Mouse (Mus musculus) CD4-positive, CD25-positive, alpha-beta regulatory T cell (primary cell): ENCODE data around the gene Cckbr. TPM values are rescaled to one million over a fixed set of nuclear protein-coding genes. Genes with fewer than 3 reads are reported as not detected.

Experiments used
- polyA plus RNA-seq: library from polyadenylated mRNA; unstranded; fragments of 100-300 nt; shearing (Covaris generic); gene quantifications from one replicate; pipeline ENCODE4 v1.2.1, GENCODE M21; 2017

The Cckbr gene
- polyA plus RNA-seq: not detected

DNA sequence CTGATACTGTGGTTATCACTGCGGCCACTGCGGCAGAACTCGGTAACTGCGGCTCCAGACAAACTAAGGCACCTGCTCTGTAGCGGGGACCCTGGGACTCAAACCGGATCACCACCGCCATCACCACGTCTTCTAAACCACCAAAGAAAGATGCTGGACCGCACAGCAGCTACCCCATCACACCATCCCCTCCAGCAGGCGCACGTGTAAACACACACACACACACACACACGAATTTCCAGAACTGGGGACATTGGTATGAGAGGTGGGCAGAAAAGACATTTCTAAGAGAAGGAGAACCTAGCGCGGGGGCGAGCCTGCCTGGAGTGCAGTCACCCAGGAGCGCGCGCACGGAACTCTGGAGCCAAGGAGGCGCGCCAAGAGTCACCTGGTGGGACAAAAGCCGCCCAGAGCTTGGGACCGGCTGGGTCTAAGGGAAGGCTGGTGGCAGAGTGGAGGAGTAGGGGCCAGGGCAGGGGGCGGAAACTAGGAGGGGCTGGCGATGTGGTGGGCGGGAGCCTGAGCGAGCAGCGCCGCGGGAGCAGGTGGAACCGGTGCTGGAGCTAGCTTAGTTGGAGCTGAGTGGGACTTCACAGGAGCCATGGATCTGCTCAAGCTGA is at the start of gene Cckbr:
Gene Cckbr (plus strand): TSS at position 308 of the 620 bp plus-strand sequence.

DNA sequence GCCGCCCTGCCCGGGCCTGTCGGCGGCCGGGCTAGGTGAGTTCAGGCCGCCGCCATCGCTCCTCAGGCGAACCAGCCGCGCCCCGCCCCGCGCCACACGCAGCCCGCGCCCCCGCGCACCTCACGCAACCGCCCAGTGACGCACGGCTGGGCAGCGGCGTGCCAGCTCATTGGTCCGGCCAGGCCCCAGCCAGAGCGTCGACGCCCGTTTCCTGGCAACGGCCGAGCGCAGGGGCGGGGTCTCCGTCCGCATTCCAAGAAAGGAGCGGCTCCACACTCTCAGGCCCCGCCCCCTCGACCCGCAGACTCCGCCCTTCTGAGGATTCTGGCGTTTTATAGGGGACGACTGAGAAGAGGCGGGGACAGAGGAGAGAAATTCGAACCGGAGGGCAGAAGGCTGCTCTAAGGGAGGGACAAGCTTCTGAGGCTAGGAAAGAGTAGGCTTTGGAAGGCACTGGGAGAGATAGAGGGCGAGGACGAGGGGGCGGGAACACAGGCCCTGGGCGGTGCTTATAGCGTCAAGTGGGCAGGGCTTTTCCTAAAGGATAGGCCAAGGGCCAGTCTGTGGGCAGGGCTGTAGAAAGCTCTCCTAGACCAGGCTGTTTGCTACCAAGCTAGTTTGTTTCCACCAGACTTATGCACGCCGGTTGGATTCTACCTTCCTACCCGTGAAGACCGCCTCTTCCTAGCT is 25.5 kb upstream of the Cckbr start, which contains the start of gene Fam160a2:
Gene Fam160a2 (minus strand): TSS at position 120 of the 690 bp plus-strand sequence.

DNA sequence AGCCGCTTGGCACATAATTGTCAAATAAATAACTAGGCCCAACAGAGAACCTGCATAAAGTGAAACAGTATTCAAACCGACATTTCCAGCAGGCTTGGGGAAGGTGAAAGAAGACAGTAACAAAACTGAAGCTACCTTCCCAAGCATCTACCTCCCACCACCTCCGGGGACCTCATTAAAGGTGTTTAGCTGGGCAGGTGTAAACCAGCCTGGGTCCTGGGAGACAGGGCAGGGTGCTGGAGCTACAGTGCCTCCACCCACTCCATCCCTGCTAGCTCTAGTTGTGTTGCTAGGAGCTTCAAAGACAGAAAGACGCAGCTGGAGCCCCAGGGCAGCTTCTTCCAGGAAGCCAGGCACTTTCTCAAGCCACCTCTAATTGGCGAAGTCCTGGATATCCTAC is 21.3 kb upstream of the Cckbr start, which contains the start of gene Cnga4:
Gene Cnga4 (plus strand): TSS at position 301 of the 400 bp plus-strand sequence.

DNA sequence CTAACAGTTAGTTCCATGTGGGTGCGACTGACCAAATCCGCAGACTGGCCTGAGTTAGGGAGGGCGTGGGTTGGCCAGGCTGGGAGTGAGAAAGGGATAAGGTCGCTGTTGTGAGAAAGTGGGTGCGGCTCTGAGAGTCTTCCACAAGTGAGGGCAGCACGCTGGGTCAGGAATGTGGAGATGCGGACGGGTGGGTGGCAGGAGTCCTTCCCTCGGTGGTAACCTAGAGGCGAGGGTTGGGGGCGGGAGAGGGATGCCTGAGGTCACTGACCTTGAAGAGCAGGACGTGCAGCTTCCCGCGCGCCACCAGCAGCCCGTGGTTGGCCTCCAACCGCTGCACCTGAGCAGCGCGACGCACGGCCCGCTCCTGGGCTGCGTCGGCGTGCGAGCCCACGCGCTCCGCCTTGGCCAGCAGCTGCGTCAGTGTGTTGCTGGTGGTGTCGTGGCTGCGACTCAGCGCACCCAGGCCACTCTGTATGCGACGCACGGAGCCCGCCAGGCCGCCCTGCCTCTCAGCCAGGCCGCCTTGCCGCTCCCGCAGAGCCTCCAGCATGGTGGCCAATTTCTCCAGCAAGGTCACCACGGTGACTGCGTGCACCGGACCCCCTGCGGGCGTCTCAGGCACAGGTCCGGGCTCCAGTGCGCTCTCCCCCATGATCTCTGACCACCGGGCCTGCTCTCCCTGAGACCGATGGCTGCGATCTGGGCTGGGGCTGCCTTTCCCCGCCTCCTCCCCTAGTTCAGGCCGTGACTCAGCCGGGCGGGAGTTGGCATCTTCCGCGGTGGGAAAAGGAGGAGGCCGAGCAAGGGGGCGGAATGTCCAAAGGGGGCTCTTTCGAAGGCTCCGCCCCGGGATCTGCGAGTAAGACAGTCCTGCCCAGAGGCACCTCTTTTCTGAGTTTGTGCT is 56.2 kb downstream of the Cckbr start, which contains the start of gene Cavin3:
Gene Cavin3 (minus strand): TSS at position 796 of the 907 bp plus-strand sequence.

Other genes starting within 250 kb of the Cckbr start
- not detected for gene Olfr685, start 239.7 kb upstream of the Cckbr start, polyA plus RNA-seq
- gene Olfr686, start 218.2 kb upstream of the Cckbr start, polyA plus RNA-seq: not detected
- not detected for gene Olfr688, start 137.6 kb upstream of the Cckbr start, polyA plus RNA-seq
- gene Olfr689, start 114.6 kb upstream of the Cckbr start, polyA plus RNA-seq: 0.05 TPM
- gene Olfr690, start 91.6 kb upstream of the Cckbr start, polyA plus RNA-seq: not detected
- not detected for gene Olfr691, start 83.5 kb upstream of the Cckbr start, polyA plus RNA-seq
- gene Olfr692, start 57.5 kb upstream of the Cckbr start, polyA plus RNA-seq: not detected
- not detected for gene Gm5901, start 50.7 kb upstream of the Cckbr start, polyA plus RNA-seq
- 36.8 TPM for gene Fam160a2, start 25.7 kb upstream of the Cckbr start, polyA plus RNA-seq
- not detected for gene Cnga4, start 21.2 kb upstream of the Cckbr start, polyA plus RNA-seq
- 0.12 TPM for gene Cavin3, start 56.6 kb downstream of the Cckbr start, polyA plus RNA-seq
- gene Smpd1, start 128.6 kb downstream of the Cckbr start, polyA plus RNA-seq: 37.2 TPM
- 3.9 TPM for gene Apbb1, start 155.9 kb downstream of the Cckbr start, polyA plus RNA-seq
- gene Hpx, start 174.4 kb downstream of the Cckbr start, polyA plus RNA-seq: not detected
- 13.4 TPM for gene Trim3, start 207.8 kb downstream of the Cckbr start, polyA plus RNA-seq
- gene Timm10b, start 214.3 kb downstream of the Cckbr start, polyA plus RNA-seq: 209 TPM
- 22.9 TPM for gene Arfip2, start 214.7 kb downstream of the Cckbr start, polyA plus RNA-seq
- 11.6 TPM for gene Gm45799, start 214.8 kb downstream of the Cckbr start, polyA plus RNA-seq
- 2.3 TPM for gene Dnhd1, start 225.1 kb downstream of the Cckbr start, polyA plus RNA-seq